Mouse (Mus musculus) c-Kit-positive CD71-positive TER-119-positive erythroid progenitor cells, embryonic 14.5 days (primary cell): ENCODE results near the gene Arid5b.

Experiments
- DNase-seq: peaks from one replicate; pipeline ENCODE4 v3.0.0-alpha.2; 2013; ENCODE audit warnings: low spot score

Arid5b gene

GRCm38 (mm10) chr10:68269789-68270188 lies 8.8 kb downstream of the Arid5b start:
- DNase-seq, result no peak

DNA sequence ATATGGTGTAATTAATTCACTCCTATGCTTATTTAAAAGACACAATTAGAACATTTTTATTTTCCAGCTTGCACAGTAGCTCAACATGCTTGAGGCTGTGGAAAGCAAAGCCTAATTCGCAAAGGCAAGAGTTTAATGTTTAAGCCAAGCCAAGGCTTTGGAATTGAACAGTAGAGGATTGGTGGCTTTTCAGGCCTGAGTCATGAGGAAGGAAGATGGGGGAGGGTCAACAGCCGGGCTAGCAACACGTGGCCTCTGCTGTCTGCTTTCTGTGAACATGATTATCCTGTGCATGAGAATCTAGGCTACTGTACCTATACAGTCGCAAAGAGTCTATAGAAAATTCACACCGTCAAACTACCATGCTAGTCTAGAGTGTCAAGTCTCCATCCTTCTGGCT lies 9.9 kb downstream of the Arid5b start:
- no peak for DNase-seq

DNA sequence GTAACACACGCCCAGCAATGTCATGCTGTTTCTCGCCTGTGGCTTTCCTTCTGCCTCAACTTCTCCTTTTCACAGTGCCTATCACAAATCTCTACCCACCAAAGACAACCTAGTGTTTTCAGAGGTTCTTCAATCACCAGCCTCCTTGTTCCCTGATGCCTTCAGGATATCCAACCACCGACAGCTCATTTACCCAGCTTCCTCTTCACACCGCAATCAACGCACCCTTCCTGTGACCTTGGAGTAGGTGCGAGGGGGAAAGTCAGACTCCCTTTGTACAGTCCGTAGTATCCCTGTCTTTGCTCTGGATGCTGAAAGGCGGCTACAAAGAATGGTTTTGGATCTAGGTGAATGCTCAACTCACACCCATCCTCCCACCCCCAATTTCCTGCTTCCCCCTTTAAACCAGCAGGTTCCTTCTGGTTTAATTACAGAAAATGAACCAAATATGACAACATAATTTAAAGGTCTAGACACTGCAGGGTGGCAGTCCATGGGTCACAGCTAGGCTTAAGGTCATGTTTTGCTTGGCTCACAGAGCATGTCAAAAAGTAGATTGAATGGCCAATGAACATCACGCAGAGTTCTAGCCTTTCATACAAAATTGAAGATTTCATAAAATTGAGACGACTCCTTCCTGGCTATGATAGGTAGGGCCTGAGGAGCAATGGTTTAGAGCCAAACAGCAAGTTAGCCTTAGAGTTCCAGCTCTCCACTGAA lies 14.4 kb downstream of the Arid5b start:
- DNase-seq, result no peak

- DNase-seq, result no peak
Observed at GRCm38 (mm10) chr10:68263296-68263968, 15.1 kb downstream of the Arid5b start.

GRCm38 (mm10) chr10:68259601-68260000 lies 18.9 kb downstream of the Arid5b start:
- no peak for DNase-seq

DNA sequence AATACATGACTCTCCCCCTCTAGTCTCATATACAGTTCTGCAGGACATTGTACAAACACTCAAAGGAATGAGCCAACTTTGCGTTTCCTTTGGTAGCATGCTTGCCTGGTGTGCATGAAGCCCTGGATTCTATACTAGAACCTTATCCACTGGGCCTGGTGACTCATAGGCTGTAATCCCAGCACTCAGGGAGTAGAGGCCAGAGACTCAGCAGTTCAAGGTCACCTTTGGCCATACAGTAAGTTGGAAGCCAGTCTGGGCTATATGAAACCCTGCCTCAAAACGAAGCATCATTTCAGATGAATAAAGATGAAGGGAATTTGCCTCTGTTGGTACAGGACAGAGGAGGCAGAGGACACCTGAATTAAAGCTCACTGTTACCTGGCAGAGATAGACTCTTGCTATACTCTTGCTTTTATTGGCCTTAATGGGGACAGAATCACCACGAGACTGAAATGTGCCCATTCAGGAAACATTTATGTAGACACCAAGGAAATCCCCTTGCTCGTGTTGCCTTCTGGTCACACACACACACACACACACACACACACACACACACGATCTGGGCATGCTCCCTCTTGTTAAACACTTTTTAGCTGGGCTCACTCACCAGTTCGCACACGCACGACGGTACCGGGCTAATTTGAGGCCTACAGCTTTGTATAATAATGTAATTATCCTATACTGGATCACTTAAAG lies 21.0 kb downstream of the Arid5b start:
- DNase-seq, result no peak

DNA sequence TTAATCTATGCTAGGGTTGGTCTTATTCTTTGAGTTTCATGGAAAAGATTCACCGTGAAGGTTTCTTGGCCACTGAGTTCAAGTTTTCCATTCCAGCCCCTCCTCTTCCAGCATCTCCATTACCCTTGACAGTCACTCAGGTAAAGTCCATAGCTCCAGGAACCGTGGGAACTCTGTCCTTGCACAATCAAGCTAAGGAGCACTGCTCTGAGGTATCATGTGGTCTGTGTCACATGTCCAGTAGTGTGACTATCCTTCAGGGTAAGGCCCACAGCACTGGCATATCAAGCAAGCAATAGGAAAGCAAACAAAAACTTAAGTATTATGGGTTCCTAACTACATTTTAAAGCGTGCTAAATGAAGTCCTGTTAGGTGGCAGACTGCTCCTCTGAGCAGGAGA lies 22.4 kb downstream of the Arid5b start:
- DNase-seq, result no peak

- DNase-seq, result no peak
Observed at GRCm38 (mm10) chr10:68253452-68254117, 25.0 kb downstream of the Arid5b start.

DNA sequence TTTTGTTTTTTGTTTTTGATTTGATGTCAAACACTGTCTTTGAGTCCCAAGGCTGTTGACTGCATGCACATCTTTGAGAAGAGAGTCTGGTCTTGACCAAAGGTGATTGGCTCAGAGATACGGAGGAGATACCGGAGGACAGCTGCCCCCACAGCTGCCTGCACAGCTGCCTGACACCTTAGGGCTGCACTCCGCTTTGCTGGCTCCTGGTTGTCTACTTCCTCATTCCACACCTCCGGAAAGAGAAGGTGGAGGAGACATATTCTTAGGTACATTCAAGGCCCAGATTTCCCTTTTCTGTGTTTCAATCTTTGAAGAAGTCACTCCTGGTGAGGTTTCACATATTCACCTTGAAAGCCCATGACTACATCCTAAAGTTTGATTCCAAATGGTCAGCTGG lies 25.9 kb downstream of the Arid5b start:
- DNase-seq, result no peak

DNA sequence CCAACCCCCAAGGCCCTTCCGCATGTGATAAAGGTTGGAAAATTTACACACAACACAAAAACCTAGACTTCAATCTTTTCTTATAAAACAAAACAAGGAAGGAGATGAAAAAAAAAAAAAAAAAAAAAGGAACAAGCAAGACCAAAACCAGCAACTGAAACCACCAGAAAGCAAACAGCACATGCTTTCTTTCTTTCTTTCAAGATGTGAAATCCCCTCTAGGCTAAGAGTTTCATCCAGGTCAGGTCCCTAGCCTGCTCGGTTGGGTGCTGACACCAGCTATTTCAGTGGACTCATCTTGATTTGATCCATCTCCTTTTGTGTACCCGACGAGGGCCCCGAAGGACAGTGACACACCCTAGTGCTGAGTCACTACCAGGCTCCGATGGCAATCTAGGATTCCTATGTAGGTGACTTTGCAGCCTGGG lies 29.2 kb downstream of the Arid5b start:
- DNase-seq, result no peak

- DNase-seq, result no peak
Observed at GRCm38 (mm10) chr10:68248281-68249015, 30.1 kb downstream of the Arid5b start.

GRCm38 (mm10) chr10:68247490-68248280 lies 30.9 kb downstream of the Arid5b start:
- no peak for DNase-seq

- no peak for DNase-seq
Observed at GRCm38 (mm10) chr10:68246603-68247247, 31.8 kb downstream of the Arid5b start.

GRCm38 (mm10) chr10:68240804-68241485 lies 37.6 kb downstream of the Arid5b start:
- no peak for DNase-seq

GRCm38 (mm10) chr10:68240094-68240803 lies 38.3 kb downstream of the Arid5b start:
- no peak for DNase-seq

DNA sequence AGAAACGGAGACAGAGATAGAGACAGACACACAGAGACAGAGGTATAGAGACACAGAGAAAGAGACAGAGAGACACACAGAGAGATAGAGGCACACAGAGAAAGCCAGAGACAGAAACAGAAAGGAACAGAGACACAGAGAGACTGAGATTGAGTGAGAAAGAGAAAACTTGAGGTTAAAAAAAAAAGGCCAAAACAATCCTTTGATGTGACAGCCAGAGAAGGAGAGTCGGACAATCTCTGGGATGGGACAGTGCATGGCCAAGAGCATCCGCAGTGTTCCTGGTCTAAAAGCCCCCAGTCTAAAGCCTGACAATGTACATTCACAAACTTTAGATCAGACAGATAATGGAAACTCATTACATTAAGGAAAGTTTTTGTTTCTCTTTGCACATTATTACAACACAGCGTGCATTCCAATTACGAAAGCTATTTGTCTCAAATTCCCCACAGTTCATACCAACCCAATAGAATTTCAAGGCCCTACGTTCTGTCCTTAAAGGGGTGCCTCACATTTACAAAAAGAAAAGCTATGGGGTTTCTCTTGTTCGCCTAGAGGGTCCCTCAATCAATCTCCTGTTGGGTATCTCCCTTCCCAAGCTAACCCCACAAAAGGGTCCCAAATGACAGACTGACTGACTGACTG lies 39.0 kb downstream of the Arid5b start:
- no peak for DNase-seq

- DNase-seq, result no peak
Observed at GRCm38 (mm10) chr10:68238707-68239425, 39.7 kb downstream of the Arid5b start.

GRCm38 (mm10) chr10:68238182-68238581 lies 40.4 kb downstream of the Arid5b start:
- DNase-seq, result no peak
